Mouse (Mus musculus): ENCODE measurements at regions not wholly inside any gene's neighbourhood (a gene's known extent, or its start where the extent isn't known, plus 50 kb on each side); places are given as distances from the start of the nearest gene placed in this dataset.
"Not testable (repeated sequence)": the region's sequence is repeated elsewhere in the genome, so short reads cannot be mapped to it uniquely, and the experiment has no call there.

DNA sequence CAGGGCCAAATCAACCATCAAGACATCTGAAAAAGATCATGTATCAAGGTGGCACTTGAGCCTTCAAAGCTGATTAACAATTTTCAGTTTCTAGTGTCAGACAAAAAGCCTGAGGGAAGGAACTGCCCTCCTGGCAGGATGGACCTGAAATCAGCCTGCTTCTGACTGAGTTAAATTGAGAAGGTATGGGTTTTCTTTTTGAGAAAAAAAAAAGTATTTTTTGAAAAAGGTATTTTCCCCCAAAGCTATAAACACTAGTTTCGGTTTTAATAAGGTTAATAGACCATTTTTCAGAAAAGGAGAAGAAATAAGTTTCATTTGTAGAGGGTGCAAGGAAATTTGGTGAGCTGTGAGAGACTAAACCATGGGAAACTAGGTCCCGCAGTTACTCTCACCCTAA lies 124.6 kb upstream of the Mrpl21 start:
- not testable (repeated sequence) for H3K4me3 ChIP-seq (ENCODE audit: insufficient read depth, low read length); H3K27ac ChIP-seq (ENCODE audit: insufficient read depth, low read length); H3K4me1 ChIP-seq (ENCODE audit: control insufficient read depth, insufficient read depth, low read length)

DNA sequence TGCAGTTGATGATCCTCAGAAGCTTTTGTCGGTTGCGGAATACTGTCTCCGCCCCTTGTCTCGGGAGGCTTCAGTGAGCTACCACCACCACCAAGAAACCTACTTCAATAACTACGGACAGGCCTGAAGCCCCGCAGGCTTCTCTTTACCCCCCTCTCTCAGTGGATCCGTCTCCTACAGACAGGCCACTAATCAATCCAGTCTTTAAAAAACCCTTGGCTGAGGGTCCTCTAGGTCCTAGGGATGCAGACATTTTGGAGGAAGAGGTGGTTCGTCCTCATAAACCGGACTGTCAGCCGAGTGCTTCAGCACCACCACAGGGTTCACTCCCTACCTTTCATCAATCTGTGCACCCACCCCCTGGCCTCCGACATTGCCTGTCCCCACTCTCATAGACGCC lies 123.4 kb upstream of the Mrpl21 start:
- H3K4me1 ChIP-seq (ENCODE audit: control insufficient read depth, insufficient read depth, low read length), result no peaks in the 10 kb centered on the region
- no peak overlapping the region for H3K27ac ChIP-seq (ENCODE audit: insufficient read depth, low read length)
- H3K4me3 ChIP-seq (ENCODE audit: insufficient read depth, low read length), result no peak overlapping the region
- TF ChIP-seq POLR2A (IDR thresholded peaks at IDR 0.05; ENCODE audit: extremely low read depth, insufficient read depth, low read length) (no peak), CTCF (IDR thresholded peaks at IDR 0.05; ENCODE audit: extremely low read depth, insufficient read depth, low read length) (no peak)

DNA sequence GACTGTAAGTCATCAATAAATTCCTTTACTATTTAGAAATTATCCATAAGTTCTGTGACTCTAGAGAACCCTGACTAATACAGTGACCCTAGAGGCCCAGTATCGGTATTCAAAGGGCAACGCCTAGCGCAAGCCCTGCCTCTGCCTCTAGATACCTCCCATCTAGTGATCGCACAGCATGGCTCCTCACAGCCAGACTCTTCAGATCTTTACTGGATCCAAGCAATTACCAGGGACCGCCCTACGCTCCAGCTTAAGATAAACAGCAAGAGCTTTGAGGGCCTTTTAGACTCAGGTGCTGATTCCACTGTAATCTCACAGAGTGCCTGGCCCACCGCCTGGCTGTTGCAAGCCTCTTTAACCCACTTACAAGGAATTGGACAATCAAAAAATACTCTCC lies 115.0 kb upstream of the Mrpl21 start:
- Histone ChIP-seq H3K4me3 (ENCODE audit: insufficient read depth, low read length) (no peak overlapping the region), H3K4me1 (ENCODE audit: control insufficient read depth, insufficient read depth, low read length) (no peaks in the 10 kb centered on the region), H3K27ac (ENCODE audit: insufficient read depth, low read length) (no peak overlapping the region)
- no peak for TF ChIP-seq POLR2A (IDR thresholded peaks at IDR 0.05; ENCODE audit: extremely low read depth, insufficient read depth, low read length)
- TF ChIP-seq CTCF (IDR thresholded peaks at IDR 0.05; ENCODE audit: extremely low read depth, insufficient read depth, low read length), result no peak

DNA sequence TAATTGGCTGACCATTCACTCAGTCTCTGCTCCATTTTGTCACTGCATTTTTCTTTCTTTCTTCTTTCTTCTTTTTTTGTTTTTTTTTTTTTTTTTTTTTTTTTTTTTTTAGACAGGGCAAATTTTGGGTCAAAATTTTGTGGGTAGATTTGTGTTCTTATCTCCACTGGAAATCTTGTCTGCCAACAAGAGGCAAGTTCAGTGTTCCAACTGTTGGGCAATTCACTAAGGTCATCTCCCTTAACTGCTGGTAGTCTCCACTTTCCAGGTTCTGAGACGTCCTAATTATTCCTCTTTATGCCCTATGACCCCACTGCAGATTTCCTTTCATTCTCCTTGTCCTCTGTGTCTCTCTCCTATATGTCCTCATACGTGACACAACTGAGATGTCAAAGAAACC lies 100.1 kb upstream of the Mrpl21 start:
- Histone ChIP-seq H3K4me1 (ENCODE audit: control insufficient read depth, insufficient read depth, low read length) (no peaks in the 10 kb centered on the region), H3K27ac (ENCODE audit: insufficient read depth, low read length) (no peak overlapping the region), H3K4me3 (ENCODE audit: insufficient read depth, low read length) (no peak overlapping the region)
- TF ChIP-seq POLR2A (IDR thresholded peaks at IDR 0.05; ENCODE audit: extremely low read depth, insufficient read depth, low read length) (no peak), CTCF (IDR thresholded peaks at IDR 0.05; ENCODE audit: extremely low read depth, insufficient read depth, low read length) (no peak)

DNA sequence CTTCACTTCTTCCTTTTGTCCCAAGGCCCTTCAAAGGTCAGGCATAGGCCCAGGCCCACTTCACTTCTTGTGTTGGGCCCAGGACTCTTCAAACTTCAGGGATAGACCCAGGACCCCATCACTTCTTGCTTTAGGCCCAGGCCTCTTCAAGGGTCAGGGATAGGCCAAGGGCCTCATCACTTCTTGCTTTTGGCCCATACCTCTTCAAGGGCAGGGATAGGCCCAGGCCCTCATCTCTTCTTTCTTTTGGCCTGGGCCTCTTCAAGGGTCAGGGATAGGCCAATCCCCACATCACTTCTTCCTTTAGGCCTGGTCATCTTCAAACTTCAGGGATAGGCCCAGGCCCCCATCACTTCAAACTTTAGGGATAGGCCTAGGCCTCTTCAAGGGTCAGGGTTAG lies 90.1 kb upstream of the Mrpl21 start:
- Histone ChIP-seq H3K27ac (ENCODE audit: insufficient read depth, low read length) (no peak overlapping the region), H3K4me1 (ENCODE audit: control insufficient read depth, insufficient read depth, low read length) (no peaks in the 10 kb centered on the region), H3K4me3 (ENCODE audit: insufficient read depth, low read length) (no peak overlapping the region)
- TF ChIP-seq POLR2A (IDR thresholded peaks at IDR 0.05; ENCODE audit: extremely low read depth, insufficient read depth, low read length) (no peak), CTCF (IDR thresholded peaks at IDR 0.05; ENCODE audit: extremely low read depth, insufficient read depth, low read length) (no peak)

DNA sequence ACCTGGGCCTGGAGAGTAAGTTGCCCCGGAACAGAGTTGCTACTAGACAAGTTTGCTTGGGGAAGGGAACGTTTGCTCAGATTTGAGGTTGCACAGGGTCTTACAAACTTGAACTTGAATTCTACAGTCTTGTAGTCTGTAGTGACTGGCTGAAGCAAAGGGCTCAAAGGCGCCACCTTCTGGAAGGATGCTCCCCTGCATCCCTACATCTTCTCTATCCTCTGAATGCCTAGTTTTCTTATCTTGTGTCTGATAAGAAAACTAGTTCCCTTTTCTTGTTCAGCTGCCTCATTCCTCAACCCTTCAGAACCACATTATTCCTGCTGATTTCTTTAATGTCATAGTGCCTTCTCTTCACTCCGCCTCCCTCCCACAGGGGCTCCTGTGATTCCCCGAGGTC lies 78.2 kb upstream of the Mrpl21 start:
- not testable (repeated sequence) for H3K27ac ChIP-seq (ENCODE audit: insufficient read depth, low read length); H3K4me1 ChIP-seq (ENCODE audit: control insufficient read depth, insufficient read depth, low read length); H3K4me3 ChIP-seq (ENCODE audit: insufficient read depth, low read length)

DNA sequence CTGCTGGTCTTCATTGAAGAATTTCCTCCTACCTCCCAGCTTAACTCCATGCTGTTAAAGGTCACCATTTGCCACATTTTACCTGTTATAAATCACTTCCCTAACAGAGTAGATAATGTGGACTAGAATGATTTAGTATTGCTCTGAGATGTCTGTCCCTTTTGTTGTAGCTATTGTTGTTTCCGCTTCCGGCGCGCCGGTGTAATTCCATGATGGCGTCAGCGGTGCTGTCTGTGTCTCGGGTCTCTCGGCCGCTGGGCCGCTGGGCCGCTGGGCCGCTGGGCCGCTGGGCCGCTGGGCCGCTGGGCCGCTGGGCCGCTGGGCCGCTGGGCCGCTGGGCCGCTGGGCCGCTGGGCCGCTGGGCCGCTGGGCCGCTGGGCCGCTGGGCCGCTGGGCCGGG lies 77.3 kb upstream of the Mrpl21 start:
- not testable (repeated sequence) for H3K4me3 ChIP-seq (ENCODE audit: insufficient read depth, low read length); H3K27ac ChIP-seq (ENCODE audit: insufficient read depth, low read length); H3K4me1 ChIP-seq (ENCODE audit: control insufficient read depth, insufficient read depth, low read length)

DNA sequence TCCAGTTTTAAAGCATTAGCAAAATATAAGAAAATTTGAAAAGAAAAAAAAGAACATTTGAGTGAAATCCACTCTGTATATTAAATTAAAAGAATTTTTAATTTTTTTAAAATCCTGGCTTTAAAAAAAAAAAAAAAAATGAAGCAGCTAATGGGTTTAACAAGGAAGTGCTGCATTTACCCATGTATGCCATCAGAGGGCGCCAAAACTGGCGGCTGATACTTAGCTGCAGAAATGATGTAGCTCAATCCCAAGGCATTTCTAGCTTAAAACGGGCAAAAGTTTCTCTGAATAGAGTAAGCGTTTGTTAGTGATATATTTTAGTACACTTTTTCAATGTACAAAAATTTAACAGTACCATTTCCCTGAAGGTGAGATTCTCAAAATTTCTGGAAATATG lies 74.4 kb upstream of the Mrpl21 start:
- no peaks in the 10 kb centered on the region for H3K4me1 ChIP-seq (ENCODE audit: control insufficient read depth, insufficient read depth, low read length)
- peak; percentile 49 for TF ChIP-seq CTCF (IDR thresholded peaks at IDR 0.05; ENCODE audit: extremely low read depth, insufficient read depth, low read length)
- TF ChIP-seq POLR2A (IDR thresholded peaks at IDR 0.05; ENCODE audit: extremely low read depth, insufficient read depth, low read length), result no peak
- H3K27ac ChIP-seq (ENCODE audit: insufficient read depth, low read length), result no peak overlapping the region
- H3K4me3 ChIP-seq (ENCODE audit: insufficient read depth, low read length), result no peak overlapping the region
